Mouse (Mus musculus): ENCODE results near the gene Ikzf5. TPM values are rescaled to one million over a fixed set of nuclear protein-coding genes. Genes with fewer than 3 reads are reported as not detected.
"Not testable (repeated sequence)": the region's sequence is repeated elsewhere in the genome, so short reads cannot be mapped to it uniquely, and the experiment has no call there.

The Ikzf5 gene
- polyA plus RNA-seq, 1 experiment from 2014 or later, result 15.7 TPM

DNA sequence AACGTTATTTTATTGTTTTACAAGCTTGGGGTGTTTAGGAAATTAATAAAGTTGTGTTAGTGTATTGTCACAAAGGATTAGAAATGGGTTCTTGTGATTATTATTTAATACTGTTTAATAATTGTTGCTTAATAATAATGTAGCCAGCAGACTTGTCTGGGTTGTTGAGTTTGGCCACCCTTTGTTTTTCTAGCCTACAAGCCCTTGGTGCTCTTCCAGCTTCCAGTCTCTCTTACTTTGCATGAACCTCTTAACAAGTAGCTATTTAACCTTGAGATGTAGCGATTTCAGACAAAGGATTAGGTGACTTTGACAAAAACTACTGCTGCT is 1.6 kb upstream of the Ikzf5 start:
- peak overlapping the region; percentile 98; the same call in 1 of the 2 replicates for H3K4me3 ChIP-seq (ENCODE audit: low read depth, low read length)
- no peak for ATAC-seq (replicated peaks; ENCODE audit: low FRiP score, low TSS enrichment, low read depth)

DNA sequence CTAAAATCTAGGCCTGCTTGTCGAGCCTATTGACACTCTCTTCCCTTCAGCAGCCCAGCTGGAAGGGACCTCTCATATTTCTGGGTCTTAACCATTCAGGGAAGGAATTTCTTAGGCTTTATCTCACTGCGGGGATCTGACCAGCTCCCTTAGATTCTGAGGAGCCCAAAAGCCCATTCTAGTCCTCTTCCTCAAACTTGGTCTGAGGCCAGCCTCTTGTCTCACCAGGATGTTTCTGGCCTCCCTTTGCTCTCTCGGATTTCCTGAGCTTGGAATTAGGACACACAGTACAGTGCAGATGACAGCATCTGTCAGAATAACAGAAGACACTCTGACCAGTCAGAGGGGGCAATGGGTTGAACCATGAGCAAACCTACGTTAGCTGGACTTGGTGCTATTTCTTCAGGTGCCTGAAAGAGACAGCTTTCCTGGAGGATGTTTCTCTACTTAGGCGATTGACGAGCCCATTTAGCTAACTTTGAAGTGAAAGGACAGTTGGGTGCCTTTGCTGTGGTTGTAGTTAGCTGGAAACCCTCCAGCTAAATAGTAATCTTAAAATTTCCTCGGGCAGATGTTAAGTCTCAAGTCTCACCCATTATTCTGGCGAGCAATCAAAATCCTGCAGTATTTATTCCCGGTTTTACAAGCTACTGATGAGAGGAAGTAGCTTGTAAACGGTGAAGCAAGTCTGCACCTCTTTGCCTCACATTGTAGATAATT is 1.1 kb upstream of the Ikzf5 start:
- H3K4me3 ChIP-seq (ENCODE audit: low read depth, low read length), result peak overlapping the region; percentile 98
- peak overlapping the region; percentile 96 for H3K9ac ChIP-seq (ENCODE audit: low read length)
- H3K27me3 ChIP-seq (replicated peaks; ENCODE audit: control insufficient read depth, insufficient read depth, low read length), result no peaks in the 10 kb centered on the region
- no peaks in the 10 kb centered on the region for H3K36me3 ChIP-seq (ENCODE audit: control insufficient read depth, insufficient read depth, low read length)
- ATAC-seq (replicated peaks; ENCODE audit: low FRiP score, low TSS enrichment, low read depth) (no peak), DNase-seq (ENCODE audit: low spot score) (peak; percentile 56)
- peak overlapping the region; percentile 54; the same call in 1 of the 2 replicates for H3K27ac ChIP-seq (ENCODE audit: low read depth)
- peak overlapping the region; percentile 69 for H3K4me2 ChIP-seq (ENCODE audit: low read length)
- no peaks in the 10 kb centered on the region for H3K9me3 ChIP-seq (ENCODE audit: control insufficient read depth, low read length)
- peaks cover 18% of the 10 kb centered on the region for H3K4me1 ChIP-seq (replicated peaks; ENCODE audit: control insufficient read depth, insufficient read depth, low read length)
- 20% methylated on average over 10 of the region's 10 CpGs for WGBS

More for the DNA sequence above, 1.6 kb upstream of the Ikzf5 start:
- H3K9me3 ChIP-seq (ENCODE audit: control insufficient read depth, low read length), result no peaks in the 10 kb centered on the region
- peak overlapping the region; percentile 69 for H3K4me2 ChIP-seq (ENCODE audit: low read length)
- WGBS, result 52% methylated on average over 2 of the region's 2 CpGs
- H3K9ac ChIP-seq (ENCODE audit: low read length), result peak overlapping the region; percentile 96; the same call in 1 of the 2 replicates
- H3K36me3 ChIP-seq (ENCODE audit: control insufficient read depth, insufficient read depth, low read length), result no peaks in the 10 kb centered on the region
- no peaks in the 10 kb centered on the region for H3K27me3 ChIP-seq (replicated peaks; ENCODE audit: control insufficient read depth, insufficient read depth, low read length)
- DNase-seq (ENCODE audit: low spot score), result no peak
- no peak overlapping the region for H3K27ac ChIP-seq (ENCODE audit: low read depth)
- H3K4me1 ChIP-seq (replicated peaks; ENCODE audit: control insufficient read depth, insufficient read depth, low read length), result peaks cover 18% of the 10 kb centered on the region

DNA sequence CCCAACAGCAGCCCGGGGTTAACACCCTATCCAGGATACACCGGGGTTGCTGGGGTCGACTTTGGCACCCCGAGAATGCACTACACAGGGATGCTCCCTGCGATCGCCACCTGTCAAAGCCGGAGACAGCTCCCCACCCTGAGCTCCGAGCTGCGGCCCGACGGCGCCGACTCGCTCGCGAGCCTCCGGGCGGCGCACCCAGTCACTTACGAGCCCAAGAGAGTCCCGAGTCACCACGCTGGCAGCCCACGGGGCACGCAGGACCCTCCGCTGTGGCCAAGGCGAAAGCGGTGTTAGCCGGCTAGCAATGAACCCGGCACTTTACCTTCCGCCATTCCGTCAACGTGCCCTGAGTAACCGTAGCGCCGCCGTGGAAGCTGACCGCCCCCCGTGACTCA is 334 bp downstream of the Ikzf5 start:
- H3K36me3 ChIP-seq (ENCODE audit: control insufficient read depth, insufficient read depth, low read length), result no peaks in the 10 kb centered on the region
- ATAC-seq (replicated peaks; ENCODE audit: low FRiP score, low TSS enrichment, low read depth) (peak; percentile 57), DNase-seq (ENCODE audit: low spot score) (peak; percentile 78)
- H3K4me1 ChIP-seq (replicated peaks; ENCODE audit: control insufficient read depth, insufficient read depth, low read length), result peaks cover 18% of the 10 kb centered on the region
- H3K9me3 ChIP-seq (ENCODE audit: control insufficient read depth, low read length), result no peaks in the 10 kb centered on the region
- 0% methylated on average over 38 of the region's 38 CpGs for WGBS
- H3K27ac ChIP-seq (ENCODE audit: low read depth), result peak overlapping the region; percentile 48; the same call in 1 of the 2 replicates
- peak overlapping the region; percentile 96 for H3K9ac ChIP-seq (ENCODE audit: low read length)
- H3K4me3 ChIP-seq (ENCODE audit: low read depth, low read length), result peak overlapping the region; percentile 98
- H3K27me3 ChIP-seq (replicated peaks; ENCODE audit: control insufficient read depth, insufficient read depth, low read length), result no peaks in the 10 kb centered on the region
- H3K4me2 ChIP-seq (ENCODE audit: low read length), result peak overlapping the region; percentile 69

DNA sequence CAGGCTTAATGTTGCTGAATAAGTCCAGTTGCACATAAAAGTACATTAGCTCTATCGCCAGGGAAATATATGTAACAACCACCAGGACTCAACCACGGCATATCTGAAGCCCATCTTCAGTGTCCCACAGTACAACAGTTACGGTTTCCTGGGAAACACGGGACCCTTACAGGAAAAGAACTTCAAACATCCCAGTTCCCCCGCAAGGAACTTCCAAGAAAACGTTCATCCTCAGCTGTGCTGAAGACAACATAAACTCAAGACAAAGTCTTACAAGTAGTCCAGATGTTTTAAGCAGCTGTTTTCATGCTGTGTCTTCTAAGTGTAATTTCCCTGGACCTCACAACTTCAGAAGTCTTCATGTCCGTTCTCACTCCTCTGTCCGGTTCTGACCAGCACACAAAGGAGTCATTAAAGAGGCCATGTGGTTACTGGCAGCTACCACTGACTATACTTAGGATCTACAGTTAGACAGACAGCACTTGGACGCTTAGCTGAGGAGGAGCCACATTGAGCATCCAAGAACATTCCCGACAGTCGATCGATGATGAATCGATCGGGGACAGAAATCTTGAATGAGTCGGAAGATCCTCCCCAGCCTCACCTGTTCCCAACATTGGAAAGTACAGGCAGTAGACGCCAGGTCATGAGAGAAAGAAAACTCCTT is 867 bp downstream of the Ikzf5 start:
- Histone ChIP-seq H3K4me2 (ENCODE audit: low read length) (peak overlapping the region; percentile 69), H3K4me1 (replicated peaks; ENCODE audit: control insufficient read depth, insufficient read depth, low read length) (peaks cover 18% of the 10 kb centered on the region), H3K9ac (ENCODE audit: low read length) (peak overlapping the region; percentile 96), H3K36me3 (ENCODE audit: control insufficient read depth, insufficient read depth, low read length) (no peaks in the 10 kb centered on the region), H3K27me3 (replicated peaks; ENCODE audit: control insufficient read depth, insufficient read depth, low read length) (no peaks in the 10 kb centered on the region), H3K27ac (ENCODE audit: low read depth) (no peak overlapping the region), H3K9me3 (ENCODE audit: control insufficient read depth, low read length) (no peaks in the 10 kb centered on the region), H3K4me3 (ENCODE audit: low read depth, low read length) (peak overlapping the region; percentile 98)
- WGBS, result 5% methylated on average over 16 of the region's 16 CpGs
- no peak for DNase-seq (ENCODE audit: low spot score)
- ATAC-seq (replicated peaks; ENCODE audit: low FRiP score, low TSS enrichment, low read depth), result peak; percentile 30; the same call in 1 of the 2 replicates

DNA sequence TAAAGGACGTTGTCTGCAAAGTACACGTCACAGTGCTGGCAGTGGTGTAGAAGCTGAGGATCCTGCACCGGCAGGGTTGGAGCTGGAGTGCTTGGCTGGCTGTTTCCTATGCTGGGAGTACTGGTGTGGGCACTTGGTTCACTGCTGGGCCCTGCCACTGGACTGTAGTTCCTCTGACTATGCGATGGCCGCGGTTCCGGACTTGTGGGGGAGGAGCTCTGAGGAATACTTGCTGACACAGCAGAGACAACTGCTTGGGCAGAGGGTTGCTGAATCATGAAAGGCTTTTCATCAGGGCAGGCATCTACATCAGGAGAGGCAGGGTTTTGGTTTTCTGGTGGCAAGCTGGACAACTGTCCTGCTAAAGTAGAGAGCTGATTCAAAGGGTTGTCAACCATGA is 18.6 kb downstream of the Ikzf5 start:
- H3K36me3 ChIP-seq (ENCODE audit: control insufficient read depth, insufficient read depth, low read length), result peaks cover 52% of the 10 kb centered on the region
- H3K27ac ChIP-seq (ENCODE audit: low read depth); H3K4me2 ChIP-seq (ENCODE audit: low read length); DNase-seq (ENCODE audit: low spot score); H3K27me3 ChIP-seq (replicated peaks; ENCODE audit: control insufficient read depth, insufficient read depth, low read length); H3K9me3 ChIP-seq (ENCODE audit: control insufficient read depth, low read length); ATAC-seq (replicated peaks; ENCODE audit: low FRiP score, low TSS enrichment, low read depth); H3K4me1 ChIP-seq (replicated peaks; ENCODE audit: control insufficient read depth, insufficient read depth, low read length); H3K9ac ChIP-seq (ENCODE audit: low read length); H3K4me3 ChIP-seq (ENCODE audit: low read depth, low read length): not testable (repeated sequence)
- WGBS, result 84% methylated on average over 6 of the region's 7 CpGs

DNA sequence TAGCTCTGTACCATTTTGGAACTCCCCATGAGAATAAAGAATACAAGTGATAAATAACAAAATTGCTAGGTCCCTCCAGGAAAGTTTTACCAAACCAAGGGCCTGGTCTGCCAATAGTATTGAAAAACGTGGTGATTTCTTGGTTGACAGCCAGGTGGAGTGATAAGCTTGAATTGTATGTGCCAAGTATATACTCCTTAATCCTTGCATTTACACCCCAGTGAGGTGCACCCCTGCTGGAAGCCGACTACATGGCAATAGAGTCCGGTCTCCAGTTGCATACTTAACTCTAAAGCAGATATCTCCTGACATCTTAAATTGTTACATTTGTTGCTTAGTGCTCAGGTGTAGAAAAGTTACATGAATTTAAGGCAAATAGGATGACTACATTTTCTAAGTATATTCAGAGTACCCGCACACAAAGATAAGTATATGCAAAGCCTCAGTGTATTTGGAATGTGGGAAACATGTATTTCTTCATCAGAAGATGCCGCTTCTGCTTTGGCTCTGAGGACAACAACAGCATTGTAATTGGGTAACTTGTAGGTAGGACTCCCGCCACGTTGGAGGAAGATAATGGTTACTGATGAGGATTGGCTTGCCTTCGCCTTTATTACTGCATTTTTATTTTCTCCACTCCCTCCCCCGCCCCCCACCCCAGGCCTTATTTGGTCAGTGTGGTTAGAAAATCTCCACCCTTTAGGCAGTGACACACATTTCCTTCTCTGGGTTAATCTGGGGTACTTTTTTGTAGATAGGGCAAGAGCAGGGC is 38.3 kb downstream of the Ikzf5 start:
- 73% methylated on average over 9 of the region's 9 CpGs for WGBS
- H3K4me1 ChIP-seq (replicated peaks; ENCODE audit: control insufficient read depth, insufficient read depth, low read length), result peaks cover 5% of the 10 kb centered on the region
- DNase-seq (ENCODE audit: low spot score), result no peak
- peak overlapping the region; percentile 96 for H3K27ac ChIP-seq (ENCODE audit: low read depth)
- peak overlapping the region; percentile 80 for H3K9ac ChIP-seq (ENCODE audit: low read length)
- no peaks in the 10 kb centered on the region for H3K9me3 ChIP-seq (ENCODE audit: control insufficient read depth, low read length)
- peak overlapping the region; percentile 65 for H3K4me2 ChIP-seq (ENCODE audit: low read length)
- peak overlapping the region; percentile 73 for H3K4me3 ChIP-seq (ENCODE audit: low read depth, low read length)
- ATAC-seq (replicated peaks; ENCODE audit: low FRiP score, low TSS enrichment, low read depth), result no peak
- peaks cover 12% of the 10 kb centered on the region; the same call in 1 of the 2 replicates for H3K36me3 ChIP-seq (ENCODE audit: control insufficient read depth, insufficient read depth, low read length)
- H3K27me3 ChIP-seq (replicated peaks; ENCODE audit: control insufficient read depth, insufficient read depth, low read length), result no peaks in the 10 kb centered on the region

DNA sequence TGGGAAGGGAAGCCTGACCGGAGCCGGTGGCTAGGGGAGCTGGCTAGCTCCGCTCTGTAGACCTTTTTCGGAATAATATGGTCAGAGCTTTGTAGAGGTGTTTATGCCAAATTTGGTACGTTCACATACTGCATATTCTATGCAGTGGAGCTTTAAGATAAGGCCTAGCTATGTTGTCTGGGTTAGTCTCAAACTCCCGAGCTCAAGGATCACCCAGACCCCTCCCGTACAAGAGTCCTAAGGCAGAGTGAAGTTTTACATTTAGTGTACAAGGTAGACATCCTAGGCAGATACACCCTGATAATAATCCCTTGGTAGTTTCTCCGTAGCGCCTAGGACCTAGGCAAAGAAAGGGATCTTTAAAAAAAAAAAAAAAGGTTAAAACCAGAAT is 38.9 kb downstream of the Ikzf5 start:
- Histone ChIP-seq H3K4me2 (ENCODE audit: low read length) (peak overlapping the region; percentile 65), H3K27ac (ENCODE audit: low read depth) (peak overlapping the region; percentile 96), H3K4me1 (replicated peaks; ENCODE audit: control insufficient read depth, insufficient read depth, low read length) (peaks cover 5% of the 10 kb centered on the region), H3K9me3 (ENCODE audit: control insufficient read depth, low read length) (no peaks in the 10 kb centered on the region), H3K9ac (ENCODE audit: low read length) (peak overlapping the region; percentile 80), H3K27me3 (replicated peaks; ENCODE audit: control insufficient read depth, insufficient read depth, low read length) (no peaks in the 10 kb centered on the region), H3K4me3 (ENCODE audit: low read depth, low read length) (peak overlapping the region; percentile 73), H3K36me3 (ENCODE audit: control insufficient read depth, insufficient read depth, low read length) (peaks cover 12% of the 10 kb centered on the region; the same call in 1 of the 2 replicates)
- DNase-seq (ENCODE audit: low spot score) (no peak), ATAC-seq (replicated peaks; ENCODE audit: low FRiP score, low TSS enrichment, low read depth) (peak; percentile 45; the same call in 1 of the 2 replicates)
- WGBS, result 7% methylated on average over 9 of the region's 9 CpGs

DNA sequence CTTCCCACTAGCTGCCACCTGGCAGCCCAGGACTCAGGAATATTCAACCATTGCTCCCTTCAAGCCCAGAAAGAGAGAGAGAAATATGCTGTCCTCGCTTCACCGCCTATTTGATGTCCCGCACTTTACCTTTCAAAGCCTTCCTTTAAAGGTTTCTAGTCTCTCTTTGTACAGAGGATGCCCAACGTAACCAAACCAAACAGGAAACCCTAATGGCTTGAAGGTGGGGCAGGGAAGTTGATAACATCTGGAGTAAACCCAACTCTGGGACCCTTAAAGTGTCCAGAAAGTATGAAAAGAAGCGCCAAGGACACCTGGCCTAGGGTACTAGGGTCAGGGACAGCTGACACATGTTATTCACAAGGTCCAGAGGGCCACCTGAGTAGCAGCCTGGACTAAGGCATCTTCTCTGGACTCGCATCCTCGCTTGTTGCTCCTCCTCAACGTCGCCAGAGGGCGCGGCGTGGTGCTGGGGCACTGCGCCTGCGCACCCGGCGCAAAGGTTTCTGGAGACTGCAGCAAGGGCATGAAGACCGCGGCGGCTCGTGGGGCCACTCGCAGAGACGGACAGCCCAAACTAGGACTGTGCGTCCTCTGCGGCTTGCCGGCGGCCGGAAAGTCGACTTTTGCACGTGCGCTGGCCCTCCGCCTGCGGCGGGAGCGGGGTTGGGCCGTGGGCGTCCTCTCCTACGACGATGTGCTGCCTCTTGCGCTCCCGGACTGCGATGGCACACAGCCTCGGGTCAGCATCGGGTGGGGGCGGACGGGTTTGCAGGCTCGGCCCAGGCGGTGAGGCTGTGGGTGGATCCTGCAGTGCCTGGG is 39.5 kb downstream of the Ikzf5 start, which contains the start of gene Pstk:
TSS of gene Pstk (plus strand) at position 494 of the 822 bp plus-strand sequence.
- H3K27me3 ChIP-seq (replicated peaks; ENCODE audit: control insufficient read depth, insufficient read depth, low read length), result no peaks in the 10 kb centered on the region
- 5% methylated on average over 41 of the region's 47 CpGs for WGBS
- H3K27ac ChIP-seq (ENCODE audit: low read depth), result peak within 1 kb of the TSS; percentile 96
- peaks cover 5% of the 10 kb centered on the region for H3K4me1 ChIP-seq (replicated peaks; ENCODE audit: control insufficient read depth, insufficient read depth, low read length)
- peaks cover 12% of the 10 kb centered on the region; the same call in 1 of the 2 replicates for H3K36me3 ChIP-seq (ENCODE audit: control insufficient read depth, insufficient read depth, low read length)
- peak within 1 kb of the TSS; percentile 65 for H3K4me2 ChIP-seq (ENCODE audit: low read length)
- DNase-seq (ENCODE audit: low spot score) (peak; percentile 92), ATAC-seq (replicated peaks; ENCODE audit: low FRiP score, low TSS enrichment, low read depth) (peak; percentile 97)
- no peaks in the 10 kb centered on the region for H3K9me3 ChIP-seq (ENCODE audit: control insufficient read depth, low read length)
- H3K9ac ChIP-seq (ENCODE audit: low read length), result peak within 1 kb of the TSS; percentile 80
- H3K4me3 ChIP-seq (ENCODE audit: low read depth, low read length), result peak within 1 kb of the TSS; percentile 73

Data from intestine, embryonic 14.5 days (tissue).